Mouse (Mus musculus) intestine, embryonic 14.5 days (tissue): Measurements from ENCODE around the gene Xpnpep3. TPM values are rescaled to one million over a fixed set of nuclear protein-coding genes. Genes with fewer than 3 reads are reported as not detected.

Source experiments
- polyA plus RNA-seq: library from polyadenylated mRNA; unstranded; fragments of >200 nt; fragmentation: Nextera tagmentation; extraction: Ambion mirVana; gene quantifications from 2 replicates; pipeline ENCODE4 v1.2.1, GENCODE M21; 2014

Xpnpep3 gene
- polyA plus RNA-seq, 1 experiment from 2014 or later, result 8.2 TPM

Other genes starting within 250 kb of the Xpnpep3 start
- 21.2 and 25.1 TPM in 2 replicates for gene Mrtfa, start 209.4 kb upstream of the Xpnpep3 start, polyA plus RNA-seq
- 1.0 and 1.2 TPM in 2 replicates for gene Mchr1, start 164.6 kb upstream of the Xpnpep3 start, polyA plus RNA-seq
- gene Slc25a17, start 39.3 kb upstream of the Xpnpep3 start, polyA plus RNA-seq, result 77.9 and 84.7 TPM in 2 replicates
- 138 and 154 TPM in 2 replicates for gene St13, start 61 bp upstream of the Xpnpep3 start, polyA plus RNA-seq
- gene Dnajb7, start 8.2 kb downstream of the Xpnpep3 start, polyA plus RNA-seq, result 1.2 and 2.1 TPM in 2 replicates
- 514 and 518 TPM in 2 replicates for gene Rbx1, start 66.2 kb downstream of the Xpnpep3 start, polyA plus RNA-seq
- 21.1 and 24.0 TPM in 2 replicates for gene Ep300, start 185.2 kb downstream of the Xpnpep3 start, polyA plus RNA-seq